Mouse (Mus musculus): Measurements from ENCODE around the gene Ndufa8.

DNA sequence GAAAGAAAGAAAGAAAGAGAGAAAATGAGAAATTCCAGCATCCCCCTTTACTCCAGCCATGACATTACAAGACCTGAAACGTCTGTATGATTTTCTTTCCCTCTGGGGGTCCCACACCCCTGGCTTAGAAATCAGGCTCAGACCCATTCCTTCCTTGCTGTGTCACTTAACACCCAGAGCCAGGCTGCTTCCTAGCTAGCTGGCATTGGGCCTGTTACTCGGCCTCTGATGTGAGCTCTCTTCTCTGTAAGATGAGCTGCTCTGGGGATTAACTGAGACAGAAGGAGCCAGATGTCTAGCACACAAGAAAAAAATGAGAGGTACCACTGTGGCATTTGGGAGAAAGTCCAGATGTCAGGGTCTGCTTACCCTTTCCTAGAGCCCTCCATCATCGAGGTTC lies 7.0 kb upstream of the Ndufa8 start:
- TF ChIP-seq CTCF (IDR thresholded peaks at IDR 0.05; ENCODE audit: control insufficient read depth, insufficient read depth, insufficient read length) (no peak), MYOG (IDR thresholded peaks at IDR 0.05; ENCODE audit: control insufficient read depth, extremely low read depth, insufficient read length) (no peak), USF1 (IDR thresholded peaks at IDR 0.05; ENCODE audit: low read depth) (no peak), MYOD1 (IDR thresholded peaks at IDR 0.05; ENCODE audit: control insufficient read depth, insufficient read length, low read depth) (no peak), MAX (IDR thresholded peaks at IDR 0.05) (no peak), FOSL1 (IDR thresholded peaks at IDR 0.05; ENCODE audit: insufficient read depth, low read length, poor library complexity, severe bottlenecking) (no peak), CEBPB (IDR thresholded peaks at IDR 0.05; ENCODE audit: low read depth) (no peak)

All from C2C12 (cell line).